Mouse (Mus musculus): ENCODE measurements around the gene Sec14l5.

DNA sequence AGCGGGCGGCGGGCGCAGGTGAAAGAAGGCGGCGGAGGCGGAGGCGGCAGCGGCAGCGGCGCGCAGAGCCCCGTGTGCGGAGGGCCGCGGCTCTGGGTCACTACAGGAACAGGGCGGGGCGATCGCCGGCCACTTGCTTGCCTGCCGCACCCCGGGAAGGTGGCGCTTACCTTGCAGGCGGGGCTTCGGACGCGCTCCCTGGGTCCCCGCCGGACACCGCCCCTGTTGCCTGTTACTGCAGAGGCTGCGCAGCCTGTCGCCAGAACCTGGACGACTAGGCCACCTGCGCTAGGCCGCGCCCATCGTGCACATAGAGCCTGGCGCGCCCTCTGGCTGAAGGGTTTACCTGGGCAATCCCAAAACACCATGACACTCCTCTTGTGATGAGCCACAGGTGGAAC, 14.5 kb upstream of the Sec14l5 start, which contains the start of gene Ppl:
- TF ChIP-seq CTCF (conservative IDR thresholded peaks at IDR 0.05; ENCODE audit: low read length) (no peak), POU5F1 (IDR thresholded peaks at IDR 0.05; ENCODE audit: borderline replicate concordance, low read length) (no peak), NANOG (IDR thresholded peaks at IDR 0.05; ENCODE audit: borderline replicate concordance, low read length) (no peak)
